Mouse (Mus musculus) lung, adult 2 months (tissue): ENCODE data around the gene Setdb1. TPM values are rescaled to one million over a fixed set of nuclear protein-coding genes. Genes with fewer than 3 reads are reported as not detected.

ENCODE experiments used
- DNase-seq: peaks from one replicate; pipeline ENCODE4 v3.0.0; 2022
- H3K4me1 ChIP-seq: fragments of 200-500 bp; 2 replicates; pipeline ENCODE4 v1.6.1; 2011; ENCODE audit warnings: low read length; ENCODE audit not compliant: control insufficient read depth, insufficient read depth
- H3K4me3 ChIP-seq: fragments of 200-500 bp; replicated peaks from 2 replicates; pipeline ENCODE3; 2011; ENCODE audit warnings: low read depth, mild to moderate bottlenecking, control low read depth, low read length; ENCODE audit errors: extremely low read depth
- CTCF ChIP-seq: fragments of 200-500 bp; IDR thresholded peaks from 2 replicates; pipeline ENCODE4 v1.5.1; 2011; ENCODE audit warnings: mild to moderate bottlenecking, low read length, control low read depth; ENCODE audit not compliant: insufficient read depth
- POLR2A ChIP-seq: fragments of 200-500 bp; IDR thresholded peaks from 2 replicates; pipeline ENCODE4 v1.6.1; 2011; ENCODE audit warnings: low read depth, mild to moderate bottlenecking, control low read depth, low read length, borderline replicate concordance; ENCODE audit errors: extremely low read depth
- WGBS: fragments of 180-500 bp; shearing (Covaris S2); methylation state at CpG from one replicate; pipeline ENCODE4 v1.1.7; 2018; 5-methylcytosine and 5-hydroxymethylcytosine counted together
- polyA plus RNA-seq: library from polyadenylated mRNA; depleted of rRNA; stranded (reverse); fragments of >200 nt; gene quantifications from 2 replicates; pipeline ENCODE4 v1.2.3, GENCODE M21; 2012; rRNA removed

The Setdb1 gene
- polyA plus RNA-seq, 1 experiment, result 14.7 TPM

- Histone ChIP-seq H3K4me1 (peaks cover 3% of the 10 kb centered on the region; the same call in 1 of the 2 replicates), H3K4me3 (no peak overlapping the region)
- 58% methylated on average over 5 of the region's 5 CpGs for WGBS
- TF ChIP-seq POLR2A, result no peak
- TF ChIP-seq CTCF, result no peak
- DNase-seq, result no peak
These were observed 80.5 kb downstream of the Setdb1 start for GRCm38 (mm10) chr3:95276428-95276934.

DNA sequence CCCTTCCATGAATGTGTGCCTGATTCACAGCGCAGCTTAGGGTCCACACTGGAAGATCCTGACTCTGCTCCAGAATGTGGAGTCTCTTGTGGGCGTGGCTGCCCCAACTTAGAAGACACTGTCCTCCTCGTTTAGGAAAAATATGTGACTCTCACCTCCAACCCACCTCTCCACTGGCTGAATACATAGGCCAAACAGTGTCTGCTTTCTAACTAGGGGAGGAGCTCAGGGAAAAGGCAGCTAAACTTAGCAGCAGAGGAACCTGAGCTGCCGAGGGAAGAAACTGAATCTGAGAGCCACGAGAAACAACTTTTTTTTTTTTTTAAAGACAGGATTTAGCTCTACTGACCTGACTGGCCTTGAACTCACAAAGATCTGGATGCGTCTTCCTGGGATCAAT, 81.8 kb downstream of the Setdb1 start:
- DNase-seq, result no peak
- no peaks in the 10 kb centered on the region; the same call in 1 of the 2 replicates for H3K4me1 ChIP-seq
- 66% methylated on average over 6 of the region's 6 CpGs for WGBS
- no peak for TF ChIP-seq POLR2A
- no peak for TF ChIP-seq CTCF
- no peak overlapping the region for H3K4me3 ChIP-seq

- TF ChIP-seq CTCF (no peak), POLR2A (no peak)
These were observed 82.5 kb downstream of the Setdb1 start for GRCm38 (mm10) chr3:95274453-95274852.

More at GRCm38 (mm10) chr3:95274453-95274852, 82.5 kb downstream of the Setdb1 start:
- no peaks in the 10 kb centered on the region; the same call in 1 of the 2 replicates for H3K4me1 ChIP-seq
- no peak for DNase-seq
- 95% methylated on average over 4 of the region's 4 CpGs for WGBS
- no peak overlapping the region for H3K4me3 ChIP-seq

Other genes with a start within 250 kb of the Setdb1 start
- gene Vps72, start 246.2 kb downstream of the Setdb1 start, polyA plus RNA-seq, result 55.3 and 62.2 TPM in 2 replicates
- gene Tmod4, start 232.7 kb downstream of the Setdb1 start, polyA plus RNA-seq, result 1.5 and 3.5 TPM in 2 replicates
- 30.1 and 43.7 TPM in 2 replicates for gene Scnm1, start 223.2 kb downstream of the Setdb1 start, polyA plus RNA-seq
- gene Lysmd1, start 223.1 kb downstream of the Setdb1 start, polyA plus RNA-seq, result 4.5 and 7.8 TPM in 2 replicates
- gene Tnfaip8l2, start 214.8 kb downstream of the Setdb1 start, polyA plus RNA-seq, result 24.6 and 26.4 TPM in 2 replicates
- 10.7 and 11.8 TPM in 2 replicates for gene Sema6c, start 196.7 kb downstream of the Setdb1 start, polyA plus RNA-seq
- gene Gabpb2, start 139.3 kb downstream of the Setdb1 start, polyA plus RNA-seq, result 9.7 and 17.3 TPM in 2 replicates
- gene Cdc42se1, start 128.5 kb downstream of the Setdb1 start, polyA plus RNA-seq, result 54.0 and 71.7 TPM in 2 replicates
- gene Mllt11, start 125.0 kb downstream of the Setdb1 start, polyA plus RNA-seq, result 6.5 and 12.3 TPM in 2 replicates
- gene Gm128, start 115.6 kb downstream of the Setdb1 start, polyA plus RNA-seq, result 0.98 and 1.1 TPM in 2 replicates
- 4.2 and 13.3 TPM in 2 replicates for gene Bnipl, start 106.0 kb downstream of the Setdb1 start, polyA plus RNA-seq
- gene Mindy1, start 75.9 kb downstream of the Setdb1 start, polyA plus RNA-seq, result 89.1 and 95.2 TPM in 2 replicates
- 13.4 and 24.2 TPM in 2 replicates for gene Prune1, start 75.1 kb downstream of the Setdb1 start, polyA plus RNA-seq
- gene Anxa9, start 50.0 kb downstream of the Setdb1 start, polyA plus RNA-seq, result 4.7 and 16.7 TPM in 2 replicates
- gene Cers2, start 42.4 kb downstream of the Setdb1 start, polyA plus RNA-seq, result 158 and 181 TPM in 2 replicates
- gene 4930558C23Rik, start 45.6 kb upstream of the Setdb1 start, polyA plus RNA-seq, result 0.30 TPM in 1 of 2 replicates, not detected in the other
- gene Arnt, start 77.2 kb upstream of the Setdb1 start, polyA plus RNA-seq, result 35.5 and 38.1 TPM in 2 replicates
- 6.7 and 13.0 TPM in 2 replicates for gene Ctsk, start 142.1 kb upstream of the Setdb1 start, polyA plus RNA-seq
- 47.8 and 82.1 TPM in 2 replicates for gene Ctss, start 169.6 kb upstream of the Setdb1 start, polyA plus RNA-seq
- not detected in 2 replicates for gene Hormad1, start 202.5 kb upstream of the Setdb1 start, polyA plus RNA-seq
- 4.5 and 10.0 TPM in 2 replicates for gene Golph3l, start 231.7 kb upstream of the Setdb1 start, polyA plus RNA-seq